Mouse (Mus musculus) R1 (cell line): Measurements from ENCODE around the gene Tctex1d2.

Experiments used
- DNase-seq: peaks from one replicate; pipeline ENCODE4 v3.0.0-alpha.2; 2018; ENCODE audit warnings: low read depth, low spot score

The Tctex1d2 gene

GRCm38 (mm10) chr16:32419517-32420483 lies at the start of gene Tctex1d2:
TSS of gene Tctex1d2 (plus strand) at chr16:32419702.
- DNase-seq = peak; percentile 97

- DNase-seq = peak; percentile 25
These were observed 48.2 kb upstream of the Tctex1d2 start for GRCm38 (mm10) chr16:32371351-32371750.

- no peak for DNase-seq
These were observed 39.9 kb upstream of the Tctex1d2 start for GRCm38 (mm10) chr16:32379575-32379974.

DNA sequence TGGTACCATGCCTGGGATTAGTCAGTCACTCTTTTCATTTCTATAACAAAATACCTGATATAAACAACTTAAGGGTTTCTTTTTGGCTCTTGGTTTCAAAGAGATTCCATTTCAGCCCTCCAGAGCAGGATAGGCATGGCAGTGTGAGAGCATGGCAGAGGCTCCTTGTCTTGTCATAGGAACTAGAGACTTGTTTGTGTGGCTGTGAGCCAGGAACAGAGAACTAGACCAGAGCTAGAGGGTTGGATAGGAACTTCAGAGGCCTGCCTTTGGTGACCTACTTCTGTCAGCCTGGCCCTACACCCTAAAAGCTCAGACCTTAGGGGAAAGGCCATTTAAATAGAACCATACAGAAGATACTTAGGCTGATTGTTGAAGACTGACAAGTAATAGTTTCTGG lies 36.6 kb upstream of the Tctex1d2 start:
- no peak for DNase-seq

DNA sequence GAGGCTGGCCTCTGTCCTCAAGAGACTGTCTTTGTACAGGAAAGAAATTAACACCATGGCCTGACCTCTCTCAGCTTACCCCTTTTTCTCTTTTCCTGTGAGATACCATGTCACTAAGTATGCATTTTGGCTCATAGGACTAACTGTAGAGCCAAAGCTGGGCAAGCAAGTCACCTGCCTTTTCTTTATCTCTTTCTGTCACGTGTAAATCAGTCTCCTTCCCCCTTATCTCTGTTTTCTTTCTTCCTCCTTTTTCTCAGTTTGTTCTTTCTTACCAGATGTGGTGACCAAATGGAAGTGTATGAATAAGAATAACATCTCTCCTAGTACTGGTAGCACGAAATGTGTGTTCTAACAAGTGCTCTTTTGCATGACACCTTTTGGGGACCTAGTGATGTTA lies 34.6 kb upstream of the Tctex1d2 start:
- no peak for DNase-seq

DNA sequence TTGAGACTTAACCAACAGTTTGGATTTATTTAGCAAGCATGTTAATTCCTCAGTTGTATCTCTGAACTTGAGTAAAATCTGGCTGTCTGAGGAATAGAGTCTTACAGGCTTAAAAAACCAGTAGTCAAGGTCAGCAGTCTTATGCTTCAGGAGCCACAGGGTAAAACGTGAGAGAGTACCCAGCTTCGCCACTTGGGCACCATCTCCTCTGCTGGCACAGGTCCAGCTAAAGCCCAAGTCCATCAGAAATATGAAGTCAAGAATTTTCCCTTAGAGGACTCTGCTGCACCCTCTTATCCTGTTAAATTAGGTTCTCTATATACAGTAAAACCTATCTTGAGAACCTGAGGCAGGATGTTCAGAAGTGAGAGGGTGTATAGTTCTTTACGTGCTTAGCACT lies 32.7 kb upstream of the Tctex1d2 start:
- no peak for DNase-seq

GRCm38 (mm10) chr16:32389049-32389448 lies 30.5 kb upstream of the Tctex1d2 start:
- no peak for DNase-seq

GRCm38 (mm10) chr16:32389841-32390240 lies 29.7 kb upstream of the Tctex1d2 start:
- no peak for DNase-seq

DNA sequence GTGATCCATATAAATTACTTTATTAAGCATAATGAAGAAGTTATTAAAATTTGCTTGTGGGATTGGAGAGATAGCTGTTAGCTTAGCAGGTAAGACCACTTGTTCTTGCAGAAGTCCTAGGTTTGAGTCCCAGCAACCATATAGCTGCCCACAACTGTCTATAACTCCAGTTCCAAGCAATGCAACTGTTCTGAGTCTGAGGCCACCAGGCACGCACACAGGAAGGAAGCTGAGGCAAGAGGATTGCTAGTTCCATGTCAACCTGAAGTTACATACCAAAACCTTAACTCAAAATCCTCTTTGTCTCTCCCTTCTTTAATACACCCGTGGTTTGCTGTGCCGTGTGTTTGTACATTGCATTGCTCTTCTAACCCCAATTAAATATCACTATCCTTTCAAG lies 28.6 kb upstream of the Tctex1d2 start:
- DNase-seq = no peak

- DNase-seq = no peak
These were observed 23.6 kb upstream of the Tctex1d2 start for GRCm38 (mm10) chr16:32395679-32396540.

- DNase-seq = peak; percentile 21
These were observed 23.0 kb upstream of the Tctex1d2 start for GRCm38 (mm10) chr16:32396541-32396835.

DNA sequence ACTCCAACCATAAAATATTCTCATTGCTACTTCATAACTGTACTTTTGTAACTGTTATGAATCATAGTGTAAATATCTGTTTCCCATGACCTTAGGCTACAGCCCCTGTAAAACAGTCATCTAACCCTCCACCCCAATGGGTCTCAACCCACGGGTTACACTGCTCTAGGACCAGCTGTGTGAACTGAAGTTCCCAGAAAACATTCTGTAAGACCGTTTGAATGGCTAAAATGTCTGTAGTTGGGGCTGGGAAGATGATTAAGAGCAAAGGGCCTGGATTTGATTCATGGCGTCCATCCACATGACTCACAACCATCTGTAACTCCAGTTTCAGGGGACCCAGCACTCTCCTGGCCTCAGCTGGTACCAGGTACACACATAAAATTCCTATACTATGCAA lies 21.3 kb upstream of the Tctex1d2 start:
- DNase-seq = no peak

- DNase-seq = no peak
These were observed 19.2 kb upstream of the Tctex1d2 start, which contains the start of gene Tm4sf19 for GRCm38 (mm10) chr16:32400267-32400666. TSS of gene Tm4sf19 (plus strand) at chr16:32400506.

DNA sequence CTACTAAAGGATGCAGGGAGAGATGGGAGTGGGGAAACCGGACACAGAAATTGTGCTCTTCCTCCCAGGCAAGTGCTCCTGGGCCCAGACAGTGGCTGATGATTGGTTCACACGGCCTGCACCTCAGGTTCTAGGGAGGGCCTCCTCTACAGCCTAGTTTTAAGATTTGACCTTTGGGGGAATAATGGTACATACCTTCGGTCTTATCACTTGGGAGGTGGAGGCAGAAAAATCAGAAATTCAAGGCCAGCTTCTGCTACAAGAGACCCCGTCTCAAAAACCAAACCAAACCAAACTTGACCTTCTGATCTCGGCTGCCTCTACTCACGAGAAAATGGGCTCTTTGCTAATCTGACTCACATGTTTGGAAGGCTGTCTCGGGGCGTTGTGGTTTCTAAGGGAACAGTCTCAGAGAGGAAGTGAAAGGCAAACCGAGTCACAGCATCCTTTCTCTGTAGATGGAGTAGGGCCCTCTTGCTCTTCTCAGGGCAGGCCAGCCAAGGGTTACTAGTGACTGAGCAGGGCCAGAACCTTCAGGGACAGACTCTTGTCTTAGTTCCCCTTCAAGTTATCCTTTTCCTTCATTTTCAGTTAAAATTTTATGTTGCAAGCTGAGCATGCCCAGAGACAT lies 18.1 kb upstream of the Tctex1d2 start:
- peak; percentile 14 for DNase-seq

DNA sequence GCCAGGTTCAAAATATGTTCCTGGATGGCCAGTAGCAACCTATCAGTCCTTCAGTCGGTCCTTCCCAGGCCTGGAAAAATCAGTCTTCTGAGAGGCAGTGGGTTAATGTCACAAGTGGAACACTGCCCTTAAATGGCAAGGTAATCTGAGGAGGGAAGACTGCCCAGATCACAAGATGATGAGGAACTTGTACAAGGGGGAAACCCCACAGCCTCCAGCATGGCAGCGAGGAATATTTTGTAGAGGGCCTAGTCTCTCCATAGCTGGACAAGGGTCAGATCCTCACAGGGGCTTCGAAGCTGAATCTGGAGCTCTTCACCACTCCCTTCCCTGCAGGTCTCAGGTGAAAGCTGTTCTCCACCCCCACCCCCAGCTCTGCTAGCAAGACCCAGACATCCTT lies 16.7 kb upstream of the Tctex1d2 start:
- no peak for DNase-seq

DNA sequence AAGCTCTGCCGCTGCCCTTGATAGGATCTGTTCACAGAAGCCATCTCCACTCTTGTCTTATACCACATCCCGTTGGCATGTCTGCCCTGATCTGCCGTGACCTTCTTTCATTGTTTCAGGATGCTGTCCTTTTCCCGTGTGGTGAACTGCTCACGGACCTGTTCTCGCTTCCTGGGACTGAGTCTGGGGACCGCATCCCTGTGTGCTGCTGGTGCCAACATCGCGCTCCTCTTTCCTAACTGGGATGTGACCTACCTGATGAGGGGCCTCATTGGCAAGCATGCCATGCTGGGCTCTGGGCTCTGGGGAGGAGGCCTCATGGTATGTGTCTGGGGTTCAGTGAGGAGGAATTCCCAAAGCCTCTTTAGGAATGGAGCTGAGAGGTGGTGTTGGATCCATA lies 13.8 kb upstream of the Tctex1d2 start:
- no peak for DNase-seq

GRCm38 (mm10) chr16:32406671-32407070 lies 12.8 kb upstream of the Tctex1d2 start:
- no peak for DNase-seq

GRCm38 (mm10) chr16:32407730-32408129 lies 11.8 kb upstream of the Tctex1d2 start:
- no peak for DNase-seq

DNA sequence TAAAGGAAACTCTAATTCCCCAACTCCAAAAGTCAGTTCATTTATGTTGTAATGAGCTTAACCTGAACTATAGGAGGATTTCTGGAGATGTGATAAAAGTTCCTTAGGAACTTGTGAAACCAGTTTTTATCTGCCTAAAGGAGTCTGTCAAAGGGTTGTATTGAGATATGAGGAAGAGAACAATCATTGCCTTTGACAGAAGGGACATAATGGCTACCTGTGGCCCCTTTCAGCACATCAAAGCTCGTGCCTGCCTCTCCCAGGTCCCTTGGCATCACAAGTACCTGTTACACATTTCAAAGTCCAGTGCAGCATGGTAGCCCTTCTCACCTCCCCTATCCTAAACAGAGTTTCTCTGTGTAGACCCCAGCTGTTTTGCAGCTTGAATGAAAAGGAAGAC lies 2.0 kb upstream of the Tctex1d2 start:
- no peak for DNase-seq

DNA sequence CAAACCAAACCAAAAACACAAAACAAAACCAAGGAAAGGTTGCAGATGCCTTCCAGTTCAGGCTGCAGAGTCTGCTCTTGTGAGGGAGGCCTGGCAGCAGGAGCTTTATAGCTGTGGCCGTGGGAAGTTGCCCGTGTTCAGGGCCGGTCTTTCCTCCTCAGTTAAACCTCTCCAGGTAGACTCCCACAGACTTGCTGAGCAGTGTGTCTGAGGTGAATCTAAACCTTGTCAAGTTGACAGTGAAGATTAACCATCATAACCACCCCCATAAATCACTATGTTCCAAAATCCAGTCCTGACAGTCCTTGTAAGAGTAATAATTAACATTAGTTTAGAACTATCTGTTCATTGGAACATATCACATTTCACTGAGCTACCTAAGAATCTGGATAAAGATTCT lies 8.0 kb downstream of the Tctex1d2 start:
- no peak for DNase-seq

DNA sequence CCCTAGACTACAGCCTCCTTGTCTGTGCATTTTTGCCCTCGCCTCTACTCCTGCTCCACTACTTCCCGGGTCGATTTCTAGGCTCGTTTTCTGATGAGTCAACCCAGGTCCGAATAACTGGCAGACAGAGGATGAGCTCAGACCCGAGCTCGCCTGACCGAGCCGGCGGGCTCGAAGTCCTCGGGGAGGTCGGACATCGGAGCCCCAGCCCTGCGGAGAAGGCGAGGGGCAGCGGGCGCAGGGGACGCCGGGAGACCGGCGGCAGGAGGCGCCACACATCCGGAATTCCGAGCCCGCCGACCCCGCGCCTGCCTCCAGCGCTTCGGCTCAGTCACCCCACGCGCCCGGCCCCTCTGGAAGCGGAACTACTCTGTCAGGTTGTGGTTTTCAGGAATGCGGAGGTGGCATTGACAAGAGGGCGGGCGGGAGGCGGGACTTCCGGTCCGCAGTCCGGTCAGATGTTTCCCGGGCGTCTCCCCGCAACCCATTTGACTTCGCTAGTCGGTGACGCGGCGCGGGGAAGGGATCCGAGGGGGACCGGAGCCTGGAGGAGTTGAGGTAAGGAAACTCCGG lies 11.1 kb downstream of the Tctex1d2 start, which contains the start of gene Pcyt1a:
Pcyt1a (plus strand) TSS at position 448 of the 573 bp plus-strand sequence.
- DNase-seq = peak; percentile 95
